Mouse (Mus musculus) cerebellum, adult (tissue): ENCODE data around the gene Nckipsd.

Source experiments
- ATAC-seq: cut with Nextera tagmentation; 2 replicates; pipeline ENCODE4 v1.9.2; 2017; ENCODE audit warnings: mild to moderate bottlenecking, moderate library complexity, mixed read lengths; ENCODE audit not compliant: insufficient number of reproducible peaks, low FRiP score, low TSS enrichment

Gene Nckipsd

DNA sequence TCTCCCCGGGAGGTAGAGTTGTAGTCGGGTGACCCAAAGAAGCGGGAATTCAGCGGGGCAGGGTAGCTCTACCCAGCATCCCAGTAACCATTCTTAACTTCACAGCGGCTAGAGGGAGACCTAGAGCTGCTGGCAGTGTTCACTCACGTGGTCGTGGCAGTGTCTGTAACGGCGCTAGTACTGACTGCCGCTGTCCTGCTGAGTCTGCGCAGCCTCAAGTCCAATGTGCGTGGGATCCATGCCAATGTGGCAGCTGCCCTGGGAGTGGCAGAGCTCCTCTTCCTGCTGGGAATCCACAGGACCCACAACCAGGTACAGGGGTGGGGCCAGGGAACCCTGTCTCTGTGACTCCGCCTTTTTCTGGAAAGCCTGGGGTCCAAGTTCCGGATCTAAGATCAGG is 34.8 kb downstream of the Nckipsd start:
- ATAC-seq, result peak; percentile 67; the same call in 1 of the 2 replicates

DNA sequence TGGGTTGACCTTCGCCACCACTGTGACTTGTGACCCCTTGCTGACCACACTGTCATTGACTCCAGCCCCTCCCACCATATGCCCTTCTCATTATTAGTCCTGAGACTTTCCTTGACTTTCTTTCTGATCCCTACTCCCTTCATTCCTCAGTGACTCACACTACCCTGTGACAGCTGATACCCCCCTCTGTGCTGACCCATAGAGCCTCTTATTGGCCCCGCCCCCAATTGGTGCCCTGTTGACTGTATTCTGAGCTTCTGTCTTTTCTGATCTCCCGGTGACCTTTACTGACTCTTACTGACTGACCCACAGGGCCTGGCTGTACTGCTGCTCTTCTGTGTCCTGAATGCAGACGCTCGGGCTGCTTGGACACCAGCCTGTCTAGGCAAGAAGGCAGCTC is 37.2 kb downstream of the Nckipsd start:
- no peak for ATAC-seq

DNA sequence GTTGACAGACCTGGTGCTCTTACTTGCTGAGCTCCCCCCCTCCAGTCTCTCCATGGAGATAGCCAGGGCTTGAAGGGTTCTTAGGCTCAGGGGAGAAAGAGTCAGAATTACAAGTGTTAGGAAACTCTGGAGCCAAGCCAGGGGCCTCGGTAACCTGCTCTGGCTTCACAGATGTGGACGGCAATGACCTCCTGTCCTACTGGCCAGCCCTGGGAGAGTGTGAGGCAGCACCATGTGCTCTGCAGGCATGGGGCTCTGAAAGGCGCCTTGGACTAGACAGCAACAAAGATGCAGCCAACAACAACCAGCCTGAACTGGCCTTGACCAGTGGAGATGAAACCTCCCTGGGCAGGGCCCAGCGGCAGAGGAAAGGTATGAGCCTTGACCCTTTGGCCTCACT is 39.2 kb downstream of the Nckipsd start:
- ATAC-seq, result no peak

DNA sequence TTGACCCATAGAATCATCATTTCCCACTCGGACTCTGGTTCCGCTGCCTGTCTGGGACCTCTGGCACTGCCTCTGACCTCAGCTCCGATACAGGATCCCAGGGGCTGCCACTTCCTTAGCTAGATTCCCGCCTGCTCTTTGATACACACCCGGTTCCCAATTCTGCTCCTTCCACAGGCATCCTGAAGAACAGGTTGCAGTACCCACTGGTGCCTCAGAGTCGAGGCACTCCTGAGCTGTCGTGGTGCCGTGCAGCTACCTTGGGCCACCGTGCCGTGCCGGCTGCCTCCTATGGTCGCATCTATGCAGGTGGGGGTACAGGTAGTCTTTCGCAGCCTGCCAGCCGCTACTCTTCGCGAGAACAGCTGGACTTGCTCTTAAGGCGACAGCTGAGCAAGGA is 40.3 kb downstream of the Nckipsd start:
- no peak for ATAC-seq

DNA sequence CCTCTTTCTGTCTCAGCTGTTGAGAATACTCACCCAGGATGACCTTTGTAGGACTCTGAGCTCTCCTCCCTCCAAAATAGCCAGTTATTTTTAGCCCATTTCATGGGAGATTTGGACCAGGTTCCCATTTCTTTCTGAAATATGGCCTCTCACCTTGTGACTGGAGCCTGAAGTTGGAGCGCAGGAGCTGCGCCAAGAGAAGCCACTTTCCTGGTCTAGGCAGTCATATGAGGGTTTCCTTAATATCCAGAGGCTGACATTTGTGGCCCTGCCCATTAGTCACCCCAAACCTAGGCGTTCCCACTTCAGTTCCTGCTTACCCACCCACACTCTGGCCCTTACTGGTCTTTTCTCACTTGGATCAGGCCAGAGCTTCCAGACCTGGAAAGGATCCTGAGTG is 44.8 kb downstream of the Nckipsd start, which contains the start of gene Slc26a6:
Gene Slc26a6 (plus strand): TSS at position 308 of the 400 bp plus-strand sequence.
- ATAC-seq, result no peak

DNA sequence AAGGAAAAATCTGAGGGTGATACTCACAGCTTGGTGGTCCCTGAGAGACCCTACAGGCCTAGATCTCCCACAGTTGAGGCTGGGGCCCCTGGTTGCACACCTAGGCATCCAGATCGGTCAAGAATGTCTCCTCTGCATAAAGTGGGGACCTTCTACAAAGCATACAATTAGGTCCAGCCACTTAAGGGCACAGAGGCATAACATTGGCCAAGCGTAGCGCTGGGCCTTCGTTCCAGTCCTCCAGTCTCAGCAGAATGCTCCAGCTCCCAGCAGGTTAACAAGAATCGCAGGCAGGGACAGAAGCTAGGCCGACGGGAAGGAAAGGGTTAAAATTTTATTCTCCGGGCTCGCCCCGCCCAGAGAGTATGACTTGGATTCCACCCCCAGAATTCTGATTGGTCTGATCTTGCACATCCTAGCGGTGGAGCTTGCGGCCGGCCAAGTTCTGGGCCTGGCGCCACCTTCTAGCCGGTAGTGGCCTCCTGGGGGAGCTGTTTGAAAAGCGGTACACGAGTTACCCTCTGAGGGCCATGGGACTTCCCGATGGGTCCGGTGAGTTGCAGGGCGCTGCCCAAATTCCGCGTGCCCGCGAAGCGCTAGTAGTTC is 45.6 kb downstream of the Nckipsd start:
- peak; percentile 75 for ATAC-seq

DNA sequence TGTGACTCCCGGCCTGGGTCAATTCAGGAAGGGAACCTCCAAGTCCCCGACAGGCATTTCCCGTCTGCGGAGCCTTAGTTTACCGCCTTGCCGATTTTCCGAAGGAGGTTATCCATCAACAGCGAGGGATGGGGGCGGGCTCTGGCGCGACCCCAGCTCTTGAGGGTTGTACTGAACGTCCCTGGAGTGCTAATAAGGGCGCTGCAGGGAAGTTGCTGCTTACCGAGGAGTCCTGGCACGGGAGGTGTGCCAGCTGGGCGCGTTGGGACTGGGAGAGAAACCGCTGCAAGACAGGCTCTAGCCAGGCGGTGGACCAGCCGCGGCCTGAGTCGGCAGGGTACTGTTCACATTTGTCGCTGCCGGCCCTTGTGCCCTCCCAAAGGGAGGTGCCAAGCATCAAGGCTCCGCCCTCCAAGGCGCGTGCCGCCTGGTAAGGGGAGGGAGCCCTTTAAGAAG is 46.1 kb downstream of the Nckipsd start:
- ATAC-seq, result peak; percentile 79

DNA sequence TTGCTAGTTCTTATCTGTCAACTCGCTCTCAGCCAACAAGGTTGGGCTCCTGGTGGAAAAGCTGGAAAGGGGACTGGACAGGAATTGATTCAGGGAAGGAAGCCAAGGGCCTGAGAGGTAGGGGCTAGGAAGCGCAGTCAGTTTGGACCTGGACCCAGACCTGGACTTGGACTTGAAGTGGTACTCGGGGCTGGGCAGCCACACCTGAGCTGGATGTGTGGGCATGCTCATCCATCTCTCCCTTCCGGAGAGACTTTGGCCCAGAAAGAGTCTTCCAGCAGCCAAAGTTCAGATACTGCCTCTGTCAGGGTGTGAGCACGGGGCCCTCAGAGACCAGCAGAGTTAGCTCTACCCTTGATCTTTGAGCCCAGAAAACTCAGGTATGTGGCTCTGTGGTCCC is 47.2 kb downstream of the Nckipsd start:
- ATAC-seq, result no peak

DNA sequence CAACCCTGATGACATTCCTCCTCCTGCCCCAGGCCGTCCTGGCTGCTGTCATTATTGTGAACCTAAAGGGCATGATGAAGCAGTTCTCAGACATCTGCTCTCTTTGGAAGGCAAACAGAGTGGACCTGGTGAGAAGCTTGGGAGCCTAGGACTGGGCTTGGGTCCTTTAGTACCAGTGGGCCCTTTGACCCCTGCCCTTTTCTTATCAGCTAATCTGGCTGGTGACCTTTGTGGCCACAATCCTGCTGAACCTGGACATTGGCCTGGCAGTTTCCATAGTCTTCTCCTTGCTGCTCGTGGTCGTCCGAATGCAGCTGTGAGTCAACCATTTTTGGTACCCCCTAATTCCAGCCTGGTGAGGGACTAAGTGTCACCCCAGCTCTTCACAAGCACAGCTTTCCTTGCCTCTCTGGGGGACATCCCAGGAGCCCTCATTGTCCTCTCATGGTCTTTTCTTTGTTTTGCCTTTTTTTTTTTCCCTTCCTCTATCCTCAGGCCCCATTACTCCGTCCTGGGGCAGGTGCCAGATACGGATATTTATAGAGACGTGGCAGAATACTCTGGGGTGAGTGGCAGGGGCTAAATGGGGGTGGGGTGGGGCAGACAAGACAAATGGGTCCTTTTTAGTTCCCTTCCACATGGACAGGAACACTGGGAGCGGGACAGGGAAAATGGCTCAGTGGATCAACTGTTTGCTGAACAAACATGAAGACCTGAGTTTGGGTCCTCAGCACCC is 50.8 kb downstream of the Nckipsd start:
- no peak for ATAC-seq
